Mouse (Mus musculus) spleen, adult 2 months (tissue): Measurements from ENCODE around the gene Slc4a1.

Source experiments
- CTCF ChIP-seq: fragments of 200-500 bp; IDR thresholded peaks from 2 replicates; pipeline ENCODE4 v1.5.1; 2011; ENCODE audit warnings: mild to moderate bottlenecking, inconsistent platforms; ENCODE audit not compliant: insufficient read depth, insufficient read length, insufficient replicate concordance; ENCODE audit errors: extremely low read depth
- POLR2A ChIP-seq: fragments of 200-500 bp; IDR thresholded peaks from 2 replicates; pipeline ENCODE4 v1.6.1; 2011; ENCODE audit warnings: low read depth, low read length, inconsistent platforms

- TF ChIP-seq CTCF: no peak
- TF ChIP-seq POLR2A: no peak
These were observed 304 bp downstream of the Slc4a1 start for GRCm38 (mm10) chr11:102365699-102366098.
